Mouse (Mus musculus) naive thymus-derived CD4-positive, alpha-beta T cell, adult 5 months (primary cell): ENCODE data around the gene Ssxb10. TPM values are rescaled to one million over a fixed set of nuclear protein-coding genes. Genes with fewer than 3 reads are reported as not detected.

Experiments
- polyA plus RNA-seq: library from polyadenylated mRNA; unstranded; fragments of 100-300 nt; shearing (Covaris generic); gene quantifications from one replicate; pipeline ENCODE4 v1.2.1, GENCODE M21; 2017

Gene Ssxb10
- polyA plus RNA-seq = not detected

DNA sequence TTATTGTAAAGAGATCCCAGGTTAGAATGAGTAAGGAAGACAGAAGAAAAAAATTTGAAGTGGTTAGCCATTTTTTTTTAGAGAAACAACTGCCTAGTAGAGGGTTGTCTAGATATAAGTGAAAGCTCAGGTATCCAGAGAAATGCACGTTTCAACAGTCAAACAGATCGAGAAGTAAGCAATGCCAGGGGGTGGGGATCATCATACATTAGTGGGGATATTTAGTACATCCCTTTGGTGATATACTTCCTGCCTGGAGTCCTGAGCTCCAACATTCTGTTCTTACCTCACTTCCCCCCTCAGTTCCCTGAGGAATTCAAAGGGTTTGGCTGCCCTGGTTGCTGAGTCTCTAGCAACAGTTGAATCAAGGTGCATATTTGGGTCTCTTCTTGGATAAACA, at the start of gene Ssxb10:
Gene Ssxb10, plus strand, starts transcription at position 301 of the 400 bp plus-strand sequence.

DNA sequence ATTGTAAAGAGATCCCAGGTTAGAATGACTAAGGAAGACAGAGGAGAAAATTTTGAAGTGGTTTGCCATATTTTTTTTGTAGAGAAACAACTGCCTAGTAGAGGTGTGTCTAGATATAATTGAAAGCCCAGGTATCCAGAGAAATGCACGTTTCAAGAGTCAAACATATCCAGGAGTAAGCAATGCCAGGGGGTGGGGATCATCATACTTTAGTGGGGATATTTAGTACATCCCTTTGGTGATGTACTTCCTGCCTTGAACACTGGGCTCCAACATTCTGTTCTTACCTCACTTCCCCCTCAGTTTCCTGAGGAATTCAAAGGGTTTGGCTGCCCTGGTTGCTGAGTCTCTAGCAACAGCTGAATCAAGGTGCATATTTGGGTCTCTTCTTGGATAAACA, 39.5 kb downstream of the Ssxb10 start, which contains the start of gene Ssxb9:
Gene Ssxb9, plus strand, starts transcription at position 301 of the 400 bp plus-strand sequence.

Other genes with a start within 250 kb of the Ssxb10 start
- 52.7 TPM for gene Was, start 236.9 kb upstream of the Ssxb10 start, polyA plus RNA-seq
- gene Wdr13, start 194.5 kb upstream of the Ssxb10 start, polyA plus RNA-seq = 14.6 TPM
- 653 TPM for gene Rbm3, start 181.5 kb upstream of the Ssxb10 start, polyA plus RNA-seq
- 35.1 TPM for gene Tbc1d25, start 151.2 kb upstream of the Ssxb10 start, polyA plus RNA-seq
- 67.6 TPM for gene Ebp, start 133.9 kb upstream of the Ssxb10 start, polyA plus RNA-seq
- gene Porcn, start 120.9 kb upstream of the Ssxb10 start, polyA plus RNA-seq = not detected
- gene Ftsj1, start 75.0 kb upstream of the Ssxb10 start, polyA plus RNA-seq = 21.5 TPM
- not detected for gene Slc38a5, start 56.3 kb upstream of the Ssxb10 start, polyA plus RNA-seq
- gene Ssxb9, start 39.6 kb downstream of the Ssxb10 start, polyA plus RNA-seq = not detected
- gene Ssxb1, start 85.9 kb downstream of the Ssxb10 start, polyA plus RNA-seq = not detected
- gene Ssxb2, start 134.3 kb downstream of the Ssxb10 start, polyA plus RNA-seq = not detected
- not detected for gene Gm14459, start 197.5 kb downstream of the Ssxb10 start, polyA plus RNA-seq
- not detected for gene Ssxb6, start 220.8 kb downstream of the Ssxb10 start, polyA plus RNA-seq